Mouse (Mus musculus) cerebellum, postnatal 25 days (tissue): ENCODE results near the gene Gm29582.
"Not testable (repeated sequence)": the region's sequence is repeated elsewhere in the genome, so short reads cannot be mapped to it uniquely, and the experiment has no call there.

Experiments
- DNase-seq, 2 experiments: peaks; one replicate each; pipeline ENCODE4 v3.0.0; 2021; ENCODE audit warnings: mixed read lengths in 2 of 2

Gm29582 gene

GRCm38 (mm10) chrY:30738461-30738860, at the start of gene Gm29582:
Gm29582 (minus strand) TSS chrY:30738561.
- not testable (repeated sequence) for DNase-seq
